Mouse (Mus musculus) urinary bladder, postnatal 4 days (tissue): Measurements from ENCODE around the gene Paqr7.

Source experiments
- DNase-seq, 2 experiments: peaks; one replicate each; pipeline ENCODE4 v3.0.0; 2021 to 2022; ENCODE audit warnings: low spot score in 2 of 2

The Paqr7 gene

GRCm38 (mm10) chr4:134535787-134536151 is 39.3 kb downstream of the Paqr7 start:
- DNase-seq: no peak

GRCm38 (mm10) chr4:134538997-134539580 is 42.6 kb downstream of the Paqr7 start:
- no peak for DNase-seq

GRCm38 (mm10) chr4:134542726-134543125 is 46.2 kb downstream of the Paqr7 start:
- DNase-seq: no peak

- peak; percentile 84 to 93 for DNase-seq
Measured at GRCm38 (mm10) chr4:134543261-134543660, 46.8 kb downstream of the Paqr7 start.

- no peak for DNase-seq
Measured at GRCm38 (mm10) chr4:134546814-134547705, 50.6 kb downstream of the Paqr7 start.

- DNase-seq: no peak
Measured at GRCm38 (mm10) chr4:134548169-134548938, 51.9 kb downstream of the Paqr7 start.

- DNase-seq: no peak
Measured at GRCm38 (mm10) chr4:134549899-134550298, 53.4 kb downstream of the Paqr7 start.

GRCm38 (mm10) chr4:134551494-134552316 is 55.2 kb downstream of the Paqr7 start, which contains the start of gene Selenon:
Selenon (minus strand) TSS chr4:134552166.
- peak; percentile 69 to 70 for DNase-seq

GRCm38 (mm10) chr4:134553631-134554030 is 57.1 kb downstream of the Paqr7 start:
- DNase-seq: no peak

- no peak for DNase-seq
Measured at GRCm38 (mm10) chr4:134555956-134556580, 59.6 kb downstream of the Paqr7 start.

- no peak for DNase-seq
Measured at GRCm38 (mm10) chr4:134557626-134558249, 61.2 kb downstream of the Paqr7 start.

GRCm38 (mm10) chr4:134558570-134559113 is 62.1 kb downstream of the Paqr7 start:
- no peak for DNase-seq

GRCm38 (mm10) chr4:134559154-134559553 is 62.7 kb downstream of the Paqr7 start:
- no peak for DNase-seq
